Mouse (Mus musculus): ENCODE results near the gene Rab38.

DNA sequence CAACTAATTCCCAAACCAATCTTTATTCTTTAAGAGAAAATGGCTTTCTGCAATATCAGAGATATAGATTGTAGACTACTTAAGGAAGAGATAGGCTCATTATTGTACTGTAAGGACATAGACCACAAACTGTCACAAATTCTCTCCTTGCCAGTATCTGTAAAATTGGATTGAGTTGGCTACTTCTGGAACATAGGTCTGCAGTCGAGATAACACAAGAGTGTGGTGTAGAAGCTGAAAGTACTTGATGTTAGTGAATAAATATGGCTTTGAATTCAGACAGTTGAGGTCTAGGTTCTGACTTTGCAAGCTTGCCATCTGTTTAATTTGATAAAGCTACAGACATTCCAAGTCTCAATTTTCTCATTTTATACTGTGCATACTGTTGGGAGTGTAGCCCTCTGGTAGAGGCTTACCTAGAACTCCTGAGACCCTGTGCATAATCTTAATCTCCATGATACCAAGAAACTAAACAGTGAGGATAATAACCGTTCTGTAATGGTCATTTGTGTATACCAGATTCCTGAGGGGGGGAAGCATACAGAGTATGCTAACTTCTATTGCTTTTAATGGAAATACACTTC lies 15.3 kb downstream of the Rab38 start:
- TF ChIP-seq CTCF (IDR thresholded peaks at IDR 0.05; ENCODE audit: low read depth) (no peak), EP300 (IDR thresholded peaks at IDR 0.05; ENCODE audit: low read depth) (no peak)
